8 mouse cellular contexts compared by ENCODE assay signal in genomic region chr11:115563406-115563805, GRCm38 (mm10). TPM values are rescaled to one million over a fixed set of nuclear protein-coding genes. Genes with fewer than 3 reads are reported as not detected.
A peak's percentile ranks its signal among the peaks of the same experiment; 100 is the strongest.
DNase-seq lines count a peak whose midpoint lies in the region; ATAC-seq and TF ChIP-seq lines count a peak whose summit lies in the region.

No protein-coding gene starts in this region.

- no peaks in the 10 kb centered on the region for H3K9me3 ChIP-seq in hindbrain, embryonic 13.5 days
- no peaks in the 10 kb centered on the region for H3K9me3 ChIP-seq in midbrain, embryonic 13.5 days

- DNase-seq in spleen, adult 2 months (ENCODE audit: low read depth in 1 of 2, low spot score in 2 of 2): no peak
- DNase-seq in spleen, adult 18-20 months: no peak
- no peak for DNase-seq in adrenal gland, postnatal 10 days
- DNase-seq in layer of hippocampus, postnatal 14 days (ENCODE audit: low spot score in 2 of 2): no peak
- no peak for DNase-seq in thymus, adult 2 months

- H3K9ac ChIP-seq in hindbrain, embryonic 13.5 days: peak overlapping the region; percentile 83
- peak overlapping the region; percentile 73; the same call in 1 of the 2 replicates for H3K9ac ChIP-seq in midbrain, embryonic 13.5 days (replicated peaks)

- H3K4me2 ChIP-seq in hindbrain, embryonic 13.5 days: peak overlapping the region; percentile 82
- peak overlapping the region; percentile 79 for H3K4me2 ChIP-seq in midbrain, embryonic 13.5 days (replicated peaks)

- no peak for TF ChIP-seq POLR2A in spleen, adult 2 months (IDR thresholded peaks at IDR 0.05; ENCODE audit: low read depth, low read length)
- TF ChIP-seq POLR2A in cortical plate, adult 2 months (IDR thresholded peaks at IDR 0.05; ENCODE audit: extremely low read depth, insufficient read depth, low read length): no peak
- TF ChIP-seq POLR2A in thymus, adult 2 months (IDR thresholded peaks at IDR 0.05; ENCODE audit: control insufficient read depth, extremely low read depth, insufficient read depth, low read length, poor library complexity): no peak

- no peaks in the 10 kb centered on the region for H3K27me3 ChIP-seq in spleen, adult 2 months (ENCODE audit: control insufficient read depth, insufficient read depth, low read length)
- no peaks in the 10 kb centered on the region for H3K27me3 ChIP-seq in hindbrain, embryonic 13.5 days
- no peaks in the 10 kb centered on the region for H3K27me3 ChIP-seq in midbrain, embryonic 13.5 days
- no peaks in the 10 kb centered on the region for H3K27me3 ChIP-seq in thymus, adult 2 months (ENCODE audit: control insufficient read depth, insufficient read depth, low read length)

- WGBS in spleen, adult 2 months: 46% methylated on average over 4 of the region's 4 CpGs
- WGBS in hindbrain, embryonic 13.5 days: 51% methylated on average over 4 of the region's 4 CpGs
- 41% methylated on average over 4 of the region's 4 CpGs for WGBS in midbrain, embryonic 13.5 days
- 42% methylated on average over 4 of the region's 4 CpGs for WGBS in thymus, adult 2 months

- ATAC-seq in hindbrain, embryonic 13.5 days (ENCODE audit: low FRiP score): no peak
- no peak for ATAC-seq in midbrain, embryonic 13.5 days

- no peak for TF ChIP-seq CTCF in spleen, adult 2 months (IDR thresholded peaks at IDR 0.05; ENCODE audit: extremely low read depth, insufficient read depth, insufficient read length, insufficient replicate concordance)
- TF ChIP-seq CTCF in cortical plate, adult 2 months (IDR thresholded peaks at IDR 0.05; ENCODE audit: extremely low read depth, insufficient read depth, low read length): no peak
- TF ChIP-seq CTCF in thymus, adult 2 months (IDR thresholded peaks at IDR 0.05; ENCODE audit: borderline replicate concordance, control insufficient read depth, extremely low read depth, insufficient read depth, low read length, poor library complexity): no peak

- peak overlapping the region; percentile 57; the same call in 1 of the 2 replicates for H3K4me3 ChIP-seq in spleen, adult 2 months (ENCODE audit: extremely low read depth, insufficient read depth, insufficient read length)
- H3K4me3 ChIP-seq in cortical plate, adult 2 months (ENCODE audit: insufficient read depth, low read length): peak overlapping the region; percentile 76
- peak overlapping the region; percentile 78 for H3K4me3 ChIP-seq in hindbrain, embryonic 13.5 days
- H3K4me3 ChIP-seq in midbrain, embryonic 13.5 days (replicated peaks): peak overlapping the region; percentile 64
- H3K4me3 ChIP-seq in thymus, adult 2 months (ENCODE audit: control insufficient read depth, insufficient read depth, low read length): no peak overlapping the region

- H3K36me3 ChIP-seq in spleen, adult 2 months (ENCODE audit: control insufficient read depth, insufficient read depth, low read length): peaks cover 10% of the 10 kb centered on the region
- peaks cover 16% of the 10 kb centered on the region for H3K36me3 ChIP-seq in hindbrain, embryonic 13.5 days
- H3K36me3 ChIP-seq in midbrain, embryonic 13.5 days: peaks cover 20% of the 10 kb centered on the region
- peaks cover 13% of the 10 kb centered on the region for H3K36me3 ChIP-seq in thymus, adult 2 months (ENCODE audit: control insufficient read depth, insufficient read depth, low read length)

- H3K4me1 ChIP-seq in spleen, adult 2 months (ENCODE audit: control insufficient read depth, insufficient read depth, insufficient read length): peaks cover 5% of the 10 kb centered on the region; the same call in 1 of the 2 replicates
- no peaks in the 10 kb centered on the region for H3K4me1 ChIP-seq in cortical plate, adult 2 months (ENCODE audit: control insufficient read depth, insufficient read depth, low read length)
- H3K4me1 ChIP-seq in hindbrain, embryonic 13.5 days (replicated peaks): peaks cover 21% of the 10 kb centered on the region
- peaks cover 19% of the 10 kb centered on the region for H3K4me1 ChIP-seq in midbrain, embryonic 13.5 days (replicated peaks)
- H3K4me1 ChIP-seq in thymus, adult 2 months (replicated peaks; ENCODE audit: control insufficient read depth, insufficient read depth, low read length): 0 out of 2 replicates have a peak, but pooled peaks cover 2% of the 10 kb centered on the region

- H3K27ac ChIP-seq in spleen, adult 2 months (ENCODE audit: insufficient read depth, low read length): no peak overlapping the region
- H3K27ac ChIP-seq in cortical plate, adult 2 months (ENCODE audit: insufficient read depth, low read length): no peak overlapping the region
- H3K27ac ChIP-seq in hindbrain, embryonic 13.5 days: peak overlapping the region; percentile 58
- H3K27ac ChIP-seq in midbrain, embryonic 13.5 days: peak overlapping the region; percentile 79
- H3K27ac ChIP-seq in thymus, adult 2 months (ENCODE audit: control insufficient read depth, insufficient read depth, low read length): no peak overlapping the region

RNA-seq across cellular contexts. Expression of gene Nup85, which starts 0.8 kb away (rescaled TPM):
- polyA plus RNA-seq in spleen, adult 2 months (2012; rRNA removed): 41.4 and 42.4 TPM in 2 replicates
- polyA plus RNA-seq in cortical plate, adult 2 months (2012; rRNA removed): 70.6 and 70.8 TPM in 2 replicates
- polyA plus RNA-seq in hindbrain, embryonic 13.5 days (2015; fragmentation: Nextera tagmentation; extraction: Ambion mirVana): 109 and 110 TPM in 2 replicates
- polyA plus RNA-seq in midbrain, embryonic 13.5 days (2015; fragmentation: Nextera tagmentation; extraction: Ambion mirVana): 130 TPM in 2 replicates
- total RNA-seq in adrenal gland, postnatal 10 days (2021): 10 to 100 TPM; 44.4 to 48.7 TPM
- total RNA-seq in layer of hippocampus, postnatal 14 days (2021): 10 to 100 TPM; 43.4 to 47.1 TPM
- 114 and 136 TPM in 2 replicates for polyA plus RNA-seq in thymus, adult 2 months (2012; rRNA removed)

RNA-seq across cellular contexts. Expression of gene Sumo2, which starts 27.3 kb away (rescaled TPM):
- polyA plus RNA-seq in spleen, adult 2 months (2012; rRNA removed): 25.8 and 28.3 TPM in 2 replicates
- polyA plus RNA-seq in cortical plate, adult 2 months (2012; rRNA removed): 329 and 331 TPM in 2 replicates
- 1,174 and 1,182 TPM in 2 replicates for polyA plus RNA-seq in hindbrain, embryonic 13.5 days (2015; fragmentation: Nextera tagmentation; extraction: Ambion mirVana)
- 1,358 and 1,460 TPM in 2 replicates for polyA plus RNA-seq in midbrain, embryonic 13.5 days (2015; fragmentation: Nextera tagmentation; extraction: Ambion mirVana)
- total RNA-seq in adrenal gland, postnatal 10 days (2021): 100 to 1,000 TPM; 255 to 272 TPM
- total RNA-seq in layer of hippocampus, postnatal 14 days (2021): 100 to 1,000 TPM; 352 to 361 TPM
- polyA plus RNA-seq in thymus, adult 2 months (2012; rRNA removed): 102 and 105 TPM in 2 replicates

RNA-seq across cellular contexts. Expression of gene Mrps7, which starts 40.3 kb away (rescaled TPM):
- polyA plus RNA-seq in spleen, adult 2 months (2012; rRNA removed): 10.6 and 13.6 TPM in 2 replicates
- polyA plus RNA-seq in cortical plate, adult 2 months (2012; rRNA removed): 46.6 and 50.5 TPM in 2 replicates
- polyA plus RNA-seq in hindbrain, embryonic 13.5 days (2015; fragmentation: Nextera tagmentation; extraction: Ambion mirVana): 76.0 and 81.3 TPM in 2 replicates
- 77.6 and 78.8 TPM in 2 replicates for polyA plus RNA-seq in midbrain, embryonic 13.5 days (2015; fragmentation: Nextera tagmentation; extraction: Ambion mirVana)
- 10 to 100 TPM; 92.1 to 92.6 TPM for total RNA-seq in adrenal gland, postnatal 10 days (2021)
- 10 to 100 TPM; 53.1 to 56.4 TPM for total RNA-seq in layer of hippocampus, postnatal 14 days (2021)
- 24.5 and 25.0 TPM in 2 replicates for polyA plus RNA-seq in thymus, adult 2 months (2012; rRNA removed)

RNA-seq across cellular contexts. Expression of gene Gga3, which starts 40.4 kb away (rescaled TPM):
- polyA plus RNA-seq in spleen, adult 2 months (2012; rRNA removed): 39.4 and 40.9 TPM in 2 replicates
- 55.4 and 56.5 TPM in 2 replicates for polyA plus RNA-seq in cortical plate, adult 2 months (2012; rRNA removed)
- 33.6 and 35.6 TPM in 2 replicates for polyA plus RNA-seq in hindbrain, embryonic 13.5 days (2015; fragmentation: Nextera tagmentation; extraction: Ambion mirVana)
- 31.8 and 38.1 TPM in 2 replicates for polyA plus RNA-seq in midbrain, embryonic 13.5 days (2015; fragmentation: Nextera tagmentation; extraction: Ambion mirVana)
- total RNA-seq in adrenal gland, postnatal 10 days (2021): 10 to 100 TPM; 20.0 to 35.9 TPM
- 10 to 100 TPM; 57.0 to 69.8 TPM for total RNA-seq in layer of hippocampus, postnatal 14 days (2021)
- 102 and 106 TPM in 2 replicates for polyA plus RNA-seq in thymus, adult 2 months (2012; rRNA removed)

RNA-seq across cellular contexts. Expression of gene Jpt1, which starts 49.2 kb away (rescaled TPM):
- 178 and 269 TPM in 2 replicates for polyA plus RNA-seq in spleen, adult 2 months (2012; rRNA removed)
- 206 and 211 TPM in 2 replicates for polyA plus RNA-seq in cortical plate, adult 2 months (2012; rRNA removed)
- 1,452 and 1,454 TPM in 2 replicates for polyA plus RNA-seq in hindbrain, embryonic 13.5 days (2015; fragmentation: Nextera tagmentation; extraction: Ambion mirVana)
- 1,462 and 1,532 TPM in 2 replicates for polyA plus RNA-seq in midbrain, embryonic 13.5 days (2015; fragmentation: Nextera tagmentation; extraction: Ambion mirVana)
- 100 to 1,000 TPM; 113 to 123 TPM for total RNA-seq in adrenal gland, postnatal 10 days (2021)
- total RNA-seq in layer of hippocampus, postnatal 14 days (2021): 100 to 1,000 TPM; 188 to 227 TPM
- polyA plus RNA-seq in thymus, adult 2 months (2012; rRNA removed): 654 and 686 TPM in 2 replicates

Comparison
In these comparisons a context has a peak if more than half of its experiments do, and no peak if none do; other contexts are left out.
1. H3K27ac ChIP-seq: peak in hindbrain, embryonic 13.5 days (single experiment) and midbrain, embryonic 13.5 days (single experiment); none in spleen, adult 2 months (single experiment), cortical plate, adult 2 months (single experiment) and thymus, adult 2 months (single experiment).